ENCODE assay signal across 26 mouse cellular contexts in genomic region chr12:104976903-104977302, GRCm38 (mm10). TPM values are rescaled to one million over a fixed set of nuclear protein-coding genes. Genes with fewer than 3 reads are reported as not detected.
DNase-seq lines count a peak whose midpoint lies in the region; ATAC-seq and TF ChIP-seq lines count a peak whose summit lies in the region.
"Had no signal": no experiment of that assay in that cellular context is flagged by ENCODE, and none has a peak within 500 bp of the region (broad histone marks: within the 10 kb centered on the region; RNA-seq: fewer than 3 reads in every experiment).

No protein-coding gene starts in this region.

- H3K27ac ChIP-seq in kidney, embryonic 14.5 days (ENCODE audit: low read depth, low read length): peak overlapping the region; percentile 3; the same call in 1 of the 2 replicates
- H3K27ac ChIP-seq in midbrain, embryonic 11.5 days (ENCODE audit: low read depth, low read length): no peak overlapping the region
- H3K27ac ChIP-seq in midbrain, embryonic 14.5 days (replicated peaks; ENCODE audit: low read depth, low read length): no peak overlapping the region
- H3K27ac ChIP-seq in gastrocnemius, adult 2 months: no peak overlapping the region
- H3K27ac ChIP-seq: hindbrain, embryonic 12.5 days; hindbrain, postnatal 0 days; intestine, embryonic 15.5 days; limb, embryonic 10.5 days; limb, embryonic 15.5 days; liver, embryonic 13.5 days had no signal

- ATAC-seq in kidney, embryonic 14.5 days (ENCODE audit: low FRiP score, low TSS enrichment): no peak
- no peak for ATAC-seq in midbrain, embryonic 11.5 days (ENCODE audit: low FRiP score)
- no peak for ATAC-seq in midbrain, embryonic 14.5 days (ENCODE audit: low FRiP score, low TSS enrichment)
- ATAC-seq: hindbrain, postnatal 0 days; intestine, embryonic 15.5 days had no signal

- 66% methylated on average over 7 of the region's 7 CpGs for WGBS in kidney, embryonic 14.5 days
- WGBS in midbrain, embryonic 11.5 days: 88% methylated on average over 7 of the region's 7 CpGs
- 86% methylated on average over 7 of the region's 7 CpGs for WGBS in midbrain, embryonic 14.5 days

- H3K4me3 ChIP-seq in kidney, embryonic 14.5 days (ENCODE audit: low read length): no peak overlapping the region
- H3K4me3 ChIP-seq in midbrain, embryonic 11.5 days (ENCODE audit: low read depth, low read length): no peak overlapping the region
- no peak overlapping the region for H3K4me3 ChIP-seq in midbrain, embryonic 14.5 days (replicated peaks; ENCODE audit: low read depth, low read length)
- no peak overlapping the region for H3K4me3 ChIP-seq in gastrocnemius, adult 2 months
- H3K4me3 ChIP-seq: hindbrain, embryonic 12.5 days; intestine, embryonic 15.5 days; limb, embryonic 10.5 days; limb, embryonic 15.5 days; liver, embryonic 13.5 days; midbrain, embryonic 12.5 days had no signal

- H3K4me1 ChIP-seq in kidney, embryonic 14.5 days (ENCODE audit: control insufficient read depth, insufficient read depth, low read length): no peaks in the 10 kb centered on the region
- H3K4me1 ChIP-seq in midbrain, embryonic 11.5 days (ENCODE audit: control insufficient read depth, insufficient read depth, low read length): peaks cover 9% of the 10 kb centered on the region; the same call in 1 of the 2 replicates
- peaks cover 4% of the 10 kb centered on the region; the same call in 1 of the 2 replicates for H3K4me1 ChIP-seq in midbrain, embryonic 14.5 days (ENCODE audit: control insufficient read depth, insufficient read depth, low read length)

- intact Hi-C loops in gastrocnemius, adult 2 months (cut with DNase I): no loop called here

- no peaks in the 10 kb centered on the region for H3K27me3 ChIP-seq in kidney, embryonic 14.5 days (ENCODE audit: control insufficient read depth, insufficient read depth, low read length)
- no peaks in the 10 kb centered on the region for H3K27me3 ChIP-seq in midbrain, embryonic 11.5 days (ENCODE audit: control insufficient read depth, insufficient read depth, low read length)
- no peaks in the 10 kb centered on the region for H3K27me3 ChIP-seq in midbrain, embryonic 14.5 days (ENCODE audit: control insufficient read depth, insufficient read depth, low read length)
- H3K27me3 ChIP-seq: hindbrain, embryonic 12.5 days; intestine, embryonic 15.5 days; limb, embryonic 15.5 days; liver, embryonic 13.5 days; midbrain, embryonic 12.5 days had no signal

- H3K9me3 ChIP-seq in kidney, embryonic 14.5 days (ENCODE audit: control insufficient read depth, low read length): no peaks in the 10 kb centered on the region
- no peaks in the 10 kb centered on the region for H3K9me3 ChIP-seq in midbrain, embryonic 11.5 days (ENCODE audit: control insufficient read depth, low read length)
- H3K9me3 ChIP-seq in midbrain, embryonic 14.5 days (ENCODE audit: control insufficient read depth, low read length): no peaks in the 10 kb centered on the region
- H3K9me3 ChIP-seq: intestine, embryonic 15.5 days; limb, embryonic 10.5 days; limb, embryonic 15.5 days had no signal

- H3K36me3 ChIP-seq in kidney, embryonic 14.5 days (ENCODE audit: control insufficient read depth, insufficient read depth, low read length): no peaks in the 10 kb centered on the region
- no peaks in the 10 kb centered on the region for H3K36me3 ChIP-seq in midbrain, embryonic 11.5 days (ENCODE audit: control insufficient read depth, insufficient read depth, low read length)
- H3K36me3 ChIP-seq in midbrain, embryonic 14.5 days (ENCODE audit: control insufficient read depth, insufficient read depth, low read length): no peaks in the 10 kb centered on the region
- H3K36me3 ChIP-seq: hindbrain, embryonic 12.5 days; intestine, embryonic 15.5 days; limb, embryonic 10.5 days; limb, embryonic 15.5 days; midbrain, embryonic 12.5 days had no signal

- no peak for DNase-seq in kidney, adult 18-20 months
- DNase-seq in kidney, postnatal 4 days: peak; percentile 40 to 48
- no peak for DNase-seq in kidney, adult 11 months
- DNase-seq in midbrain, embryonic 11.5 days (ENCODE audit: low spot score, missing footprints): peak; percentile 80
- no peak for DNase-seq in midbrain, embryonic 14.5 days
- DNase-seq in right cerebral cortex, postnatal 10 days (ENCODE audit: low spot score in 2 of 2): no peak
- DNase-seq in gastrocnemius, adult 2 months: no peak
- DNase-seq: adrenal gland, adult 8-10 months; cerebellum, adult 8-10 months; cerebellum, postnatal 36 days; gastrocnemius, postnatal 25 days; heart, adult 18-20 months; heart, postnatal 36 days; layer of hippocampus, postnatal 36 days; liver, embryonic 13.5 days; lung, adult 2 months; right cerebral cortex, postnatal 14 days; thymus, postnatal 4 days had no signal

- no peak for TF ChIP-seq CTCF in gastrocnemius, adult 2 months (IDR thresholded peaks at IDR 0.05)

- H3K4me2 ChIP-seq in kidney, embryonic 14.5 days (replicated peaks; ENCODE audit: low read depth, low read length): no peak overlapping the region
- H3K4me2 ChIP-seq in midbrain, embryonic 11.5 days: no peak overlapping the region
- no peak overlapping the region for H3K4me2 ChIP-seq in midbrain, embryonic 14.5 days (ENCODE audit: low read length)
- H3K4me2 ChIP-seq: heart, embryonic 11.5 days; hindbrain, embryonic 12.5 days; intestine, embryonic 15.5 days; limb, embryonic 15.5 days; liver, embryonic 13.5 days; midbrain, embryonic 12.5 days had no signal

- no peak overlapping the region for H3K9ac ChIP-seq in kidney, embryonic 14.5 days (ENCODE audit: low read depth, low read length)
- H3K9ac ChIP-seq in midbrain, embryonic 11.5 days (ENCODE audit: low read length): no peak overlapping the region
- H3K9ac ChIP-seq in midbrain, embryonic 14.5 days (replicated peaks; ENCODE audit: low read length): no peak overlapping the region
- H3K9ac ChIP-seq: hindbrain, embryonic 12.5 days; intestine, embryonic 15.5 days; limb, embryonic 15.5 days; liver, embryonic 13.5 days; midbrain, embryonic 12.5 days had no signal

RNA-seq across cellular contexts. Expression of gene Syne3, which starts 32.7 kb away (rescaled TPM):
- polyA plus RNA-seq in kidney, embryonic 14.5 days (2014; fragmentation: Nextera tagmentation; extraction: Ambion mirVana): 0.24 and 0.51 TPM in 2 replicates
- 0.10 TPM in 1 of 2 replicates, not detected in the other for polyA plus RNA-seq in midbrain, embryonic 11.5 days (2014; fragmentation: Nextera tagmentation; extraction: Ambion mirVana)
- 0.04 TPM in 1 of 2 replicates, not detected in the other for polyA plus RNA-seq in midbrain, embryonic 14.5 days (2014; fragmentation: Nextera tagmentation; extraction: Ambion mirVana)
- total RNA-seq in gastrocnemius, adult 2 months (2021): 1 to 10 TPM; 4.1 to 4.7 TPM

RNA-seq across cellular contexts. Expression of gene Glrx5, which starts 55.6 kb away (rescaled TPM):
- polyA plus RNA-seq in kidney, embryonic 14.5 days (2014; fragmentation: Nextera tagmentation; extraction: Ambion mirVana): 161 and 195 TPM in 2 replicates
- polyA plus RNA-seq in midbrain, embryonic 11.5 days (2014; fragmentation: Nextera tagmentation; extraction: Ambion mirVana): 186 and 197 TPM in 2 replicates
- polyA plus RNA-seq in midbrain, embryonic 14.5 days (2014; fragmentation: Nextera tagmentation; extraction: Ambion mirVana): 171 and 175 TPM in 2 replicates
- total RNA-seq in gastrocnemius, adult 2 months (2021): 10 to 100 TPM; 57.2 to 72.1 TPM

Comparison
In these comparisons a context has a peak if more than half of its experiments do, and no peak if none do; other contexts are left out.
1. DNase-seq: peak in kidney, postnatal 4 days (2 of 2) and midbrain, embryonic 11.5 days (single experiment); none in kidney, adult 18-20 months (single experiment), kidney, adult 11 months (single experiment), midbrain, embryonic 14.5 days (single experiment), right cerebral cortex, postnatal 10 days (0 of 2) and gastrocnemius, adult 2 months (single experiment).